8 mouse cellular contexts compared by ENCODE assay signal in the genomic region with DNA sequence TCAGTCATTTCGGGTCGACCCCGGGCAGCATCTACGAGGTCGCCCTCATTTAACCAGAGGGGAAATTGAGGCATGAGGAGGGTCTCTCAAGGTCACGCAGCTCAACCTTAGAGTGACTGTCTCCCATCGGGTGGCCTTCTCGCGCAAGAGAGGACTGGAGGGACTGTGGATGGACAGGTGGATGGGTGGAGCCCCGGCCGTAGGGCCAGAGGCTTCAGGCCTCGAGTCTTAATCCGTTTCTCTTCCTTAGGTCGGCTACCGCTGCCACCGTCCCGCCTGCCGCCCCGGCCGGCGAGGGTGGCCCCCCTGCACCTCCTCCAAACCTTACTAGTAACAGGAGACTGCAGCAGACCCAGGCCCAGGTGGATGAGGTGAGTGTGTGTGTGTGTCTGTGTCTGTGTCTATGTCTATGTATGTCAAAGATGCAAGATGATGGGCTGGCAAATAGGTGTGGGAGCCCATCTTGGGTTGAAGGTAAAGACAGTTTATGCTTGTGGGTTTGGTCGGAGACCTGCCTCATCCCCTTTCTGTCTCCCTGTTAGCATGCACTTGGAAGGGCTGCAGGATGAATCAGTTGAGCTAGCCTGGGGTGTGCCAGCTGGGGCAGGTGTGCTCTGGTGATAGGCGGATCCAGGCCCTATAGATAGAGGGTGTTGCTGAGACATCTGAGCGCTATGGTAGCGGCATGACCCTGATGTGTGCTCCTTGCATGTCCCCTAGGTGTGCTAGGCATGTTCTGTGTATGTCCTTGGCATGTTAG. TPM values are rescaled to one million over a fixed set of nuclear protein-coding genes. Genes with fewer than 3 reads are reported as not detected.
A peak's percentile ranks its signal among the peaks of the same experiment; 100 is the strongest.
DNase-seq lines count a peak whose midpoint lies in the region; ATAC-seq lines count a peak whose summit lies in the region.

No protein-coding gene starts in this region.

- ATAC-seq in heart, embryonic 12.5 days (ENCODE audit: insufficient number of reproducible peaks, low FRiP score), result peak; percentile 46
- ATAC-seq in embryonic facial prominence, embryonic 14.5 days (ENCODE audit: low read depth), result peak; percentile 5; the same call in 1 of the 2 replicates
- no peak; the same call in 1 of the 2 replicates for ATAC-seq in intestine, embryonic 14.5 days (replicated peaks; ENCODE audit: low FRiP score, low TSS enrichment, low read depth)
- peak; percentile 28; the same call in 1 of the 2 replicates for ATAC-seq in midbrain, embryonic 14.5 days (ENCODE audit: low FRiP score, low TSS enrichment)

- H3K9ac ChIP-seq in heart, embryonic 12.5 days, result peak overlapping the region; percentile 100
- peak overlapping the region; percentile 100 for H3K9ac ChIP-seq in embryonic facial prominence, embryonic 14.5 days (ENCODE audit: low read depth, low read length)
- peak overlapping the region; percentile 96 for H3K9ac ChIP-seq in intestine, embryonic 14.5 days (ENCODE audit: low read length)
- H3K9ac ChIP-seq in midbrain, embryonic 14.5 days (replicated peaks; ENCODE audit: low read length), result peak overlapping the region; percentile 100

- H3K4me3 ChIP-seq in heart, embryonic 12.5 days, result peak overlapping the region; percentile 91
- H3K4me3 ChIP-seq in embryonic facial prominence, embryonic 14.5 days (ENCODE audit: low read depth, low read length), result peak overlapping the region; percentile 100
- H3K4me3 ChIP-seq in intestine, embryonic 14.5 days (ENCODE audit: low read depth, low read length), result peak overlapping the region; percentile 79
- peak overlapping the region; percentile 100 for H3K4me3 ChIP-seq in midbrain, embryonic 14.5 days (replicated peaks; ENCODE audit: low read depth, low read length)

- no peaks in the 10 kb centered on the region for H3K9me3 ChIP-seq in heart, embryonic 12.5 days (replicated peaks)
- H3K9me3 ChIP-seq in embryonic facial prominence, embryonic 14.5 days (ENCODE audit: control insufficient read depth, low read length), result no peaks in the 10 kb centered on the region
- no peaks in the 10 kb centered on the region for H3K9me3 ChIP-seq in intestine, embryonic 14.5 days (ENCODE audit: control insufficient read depth, low read length)
- H3K9me3 ChIP-seq in midbrain, embryonic 14.5 days (ENCODE audit: control insufficient read depth, low read length), result no peaks in the 10 kb centered on the region

- H3K27ac ChIP-seq in heart, embryonic 12.5 days (ENCODE audit: poor library complexity, severe bottlenecking), result peak overlapping the region; percentile 94
- peak overlapping the region; percentile 95 for H3K27ac ChIP-seq in embryonic facial prominence, embryonic 14.5 days (replicated peaks; ENCODE audit: low read depth, low read length)
- peak overlapping the region; percentile 88 for H3K27ac ChIP-seq in intestine, embryonic 14.5 days (ENCODE audit: low read depth)
- peak overlapping the region; percentile 96 for H3K27ac ChIP-seq in midbrain, embryonic 14.5 days (replicated peaks; ENCODE audit: low read depth, low read length)

- peaks cover 51% of the 10 kb centered on the region for H3K4me1 ChIP-seq in heart, embryonic 12.5 days (replicated peaks)
- H3K4me1 ChIP-seq in embryonic facial prominence, embryonic 14.5 days (ENCODE audit: control insufficient read depth, insufficient read depth, low read length), result peaks cover 24% of the 10 kb centered on the region
- peaks cover 35% of the 10 kb centered on the region for H3K4me1 ChIP-seq in intestine, embryonic 14.5 days (replicated peaks; ENCODE audit: control insufficient read depth, insufficient read depth, low read length)
- peaks cover 15% of the 10 kb centered on the region for H3K4me1 ChIP-seq in midbrain, embryonic 14.5 days (ENCODE audit: control insufficient read depth, insufficient read depth, low read length)

- H3K27me3 ChIP-seq in heart, embryonic 12.5 days (replicated peaks), result no peaks in the 10 kb centered on the region
- no peaks in the 10 kb centered on the region for H3K27me3 ChIP-seq in embryonic facial prominence, embryonic 14.5 days (replicated peaks; ENCODE audit: control insufficient read depth, insufficient read depth, low read length)
- no peaks in the 10 kb centered on the region for H3K27me3 ChIP-seq in intestine, embryonic 14.5 days (replicated peaks; ENCODE audit: control insufficient read depth, insufficient read depth, low read length)
- H3K27me3 ChIP-seq in midbrain, embryonic 14.5 days (ENCODE audit: control insufficient read depth, insufficient read depth, low read length), result no peaks in the 10 kb centered on the region

- no peak for DNase-seq in heart, adult 8-10 months (ENCODE audit: low spot score)
- peak; percentile 54 for DNase-seq in CD4-positive, CD25-positive, alpha-beta regulatory T cell, adult 2 months (ENCODE audit: low read depth, low spot score)
- no peak for DNase-seq in embryonic facial prominence, embryonic 14.5 days (ENCODE audit: low spot score)
- DNase-seq in intestine, embryonic 14.5 days (ENCODE audit: low spot score), result peak; percentile 77
- DNase-seq in midbrain, embryonic 14.5 days, result no peak
- DNase-seq in urinary bladder, adult 2 months (ENCODE audit: low spot score), result no peak
- DNase-seq in left cerebral cortex, adult 11 months (ENCODE audit: low spot score), result no peak

- 9% methylated on average over 25 of the region's 25 CpGs for WGBS in heart, embryonic 12.5 days
- 14% methylated on average over 20 of the region's 25 CpGs for WGBS in embryonic facial prominence, embryonic 14.5 days
- 12% methylated on average over 25 of the region's 25 CpGs for WGBS in intestine, embryonic 14.5 days
- 12% methylated on average over 25 of the region's 25 CpGs for WGBS in midbrain, embryonic 14.5 days

- H3K4me2 ChIP-seq in heart, embryonic 12.5 days, result peak overlapping the region; percentile 95
- H3K4me2 ChIP-seq in embryonic facial prominence, embryonic 14.5 days (ENCODE audit: low read depth, low read length), result peak overlapping the region; percentile 64
- H3K4me2 ChIP-seq in intestine, embryonic 14.5 days (ENCODE audit: low read length), result peak overlapping the region; percentile 74
- peak overlapping the region; percentile 95 for H3K4me2 ChIP-seq in midbrain, embryonic 14.5 days (ENCODE audit: low read length)

- peaks cover 30% of the 10 kb centered on the region for H3K36me3 ChIP-seq in heart, embryonic 12.5 days
- H3K36me3 ChIP-seq in embryonic facial prominence, embryonic 14.5 days (ENCODE audit: control insufficient read depth, insufficient read depth, low read length), result peaks cover 31% of the 10 kb centered on the region
- H3K36me3 ChIP-seq in intestine, embryonic 14.5 days (ENCODE audit: control insufficient read depth, insufficient read depth, low read length), result peaks cover 37% of the 10 kb centered on the region
- peaks cover 18% of the 10 kb centered on the region for H3K36me3 ChIP-seq in midbrain, embryonic 14.5 days (ENCODE audit: control insufficient read depth, insufficient read depth, low read length)

RNA-seq across cellular contexts. Expression of gene Vamp2, which starts 0.7 kb away (rescaled TPM):
- polyA plus RNA-seq in heart, embryonic 12.5 days (2016; fragmentation: Nextera tagmentation; extraction: Ambion mirVana), result 97.2 and 100 TPM in 2 replicates
- 10 to 100 TPM; 57.1 to 72.2 (median 68.6) TPM for total RNA-seq in heart, adult 8-10 months (2022)
- polyA plus RNA-seq in embryonic facial prominence, embryonic 14.5 days (2014; fragmentation: Nextera tagmentation; extraction: Ambion mirVana), result 89.1 and 97.0 TPM in 2 replicates
- polyA plus RNA-seq in intestine, embryonic 14.5 days (2014; fragmentation: Nextera tagmentation; extraction: Ambion mirVana), result 76.7 TPM in 2 replicates
- polyA plus RNA-seq in midbrain, embryonic 14.5 days (2014; fragmentation: Nextera tagmentation; extraction: Ambion mirVana), result 258 and 260 TPM in 2 replicates
- 163 and 180 TPM in 2 replicates for polyA plus RNA-seq in urinary bladder, adult 2 months (2012; rRNA removed)

RNA-seq across cellular contexts. Expression of gene Per1, which starts 6.0 kb away (rescaled TPM):
- 9.4 and 9.8 TPM in 2 replicates for polyA plus RNA-seq in heart, embryonic 12.5 days (2016; fragmentation: Nextera tagmentation; extraction: Ambion mirVana)
- 10 to 100 TPM; 33.3 to 81.2 (median 48.5) TPM for total RNA-seq in heart, adult 8-10 months (2022)
- 21.5 and 28.2 TPM in 2 replicates for polyA plus RNA-seq in embryonic facial prominence, embryonic 14.5 days (2014; fragmentation: Nextera tagmentation; extraction: Ambion mirVana)
- polyA plus RNA-seq in intestine, embryonic 14.5 days (2014; fragmentation: Nextera tagmentation; extraction: Ambion mirVana), result 10.5 and 13.4 TPM in 2 replicates
- polyA plus RNA-seq in midbrain, embryonic 14.5 days (2014; fragmentation: Nextera tagmentation; extraction: Ambion mirVana), result 9.3 and 13.1 TPM in 2 replicates
- polyA plus RNA-seq in urinary bladder, adult 2 months (2012; rRNA removed), result 26.8 and 28.5 TPM in 2 replicates

RNA-seq across cellular contexts. Expression of gene Tmem107, which starts 18.4 kb away (rescaled TPM):
- 30.6 and 31.5 TPM in 2 replicates for polyA plus RNA-seq in heart, embryonic 12.5 days (2016; fragmentation: Nextera tagmentation; extraction: Ambion mirVana)
- 1 to 10 TPM; 6.3 to 8.4 (median 7.5) TPM for total RNA-seq in heart, adult 8-10 months (2022)
- 65.6 and 87.8 TPM in 2 replicates for polyA plus RNA-seq in embryonic facial prominence, embryonic 14.5 days (2014; fragmentation: Nextera tagmentation; extraction: Ambion mirVana)
- polyA plus RNA-seq in intestine, embryonic 14.5 days (2014; fragmentation: Nextera tagmentation; extraction: Ambion mirVana), result 50.1 and 58.9 TPM in 2 replicates
- 28.0 and 36.5 TPM in 2 replicates for polyA plus RNA-seq in midbrain, embryonic 14.5 days (2014; fragmentation: Nextera tagmentation; extraction: Ambion mirVana)
- polyA plus RNA-seq in urinary bladder, adult 2 months (2012; rRNA removed), result 17.9 and 25.8 TPM in 2 replicates

RNA-seq across cellular contexts. Expression of gene Borcs6, which starts 29.5 kb away (rescaled TPM):
- 10.7 and 13.6 TPM in 2 replicates for polyA plus RNA-seq in heart, embryonic 12.5 days (2016; fragmentation: Nextera tagmentation; extraction: Ambion mirVana)
- 10 to 100 TPM; 16.1 to 18.7 (median 17.1) TPM for total RNA-seq in heart, adult 8-10 months (2022)
- polyA plus RNA-seq in embryonic facial prominence, embryonic 14.5 days (2014; fragmentation: Nextera tagmentation; extraction: Ambion mirVana), result 12.1 and 12.4 TPM in 2 replicates
- 8.8 TPM in 2 replicates for polyA plus RNA-seq in intestine, embryonic 14.5 days (2014; fragmentation: Nextera tagmentation; extraction: Ambion mirVana)
- polyA plus RNA-seq in midbrain, embryonic 14.5 days (2014; fragmentation: Nextera tagmentation; extraction: Ambion mirVana), result 17.3 and 20.1 TPM in 2 replicates
- 18.0 and 19.4 TPM in 2 replicates for polyA plus RNA-seq in urinary bladder, adult 2 months (2012; rRNA removed)

RNA-seq across cellular contexts. Expression of gene Hes7, which starts 31.2 kb away (rescaled TPM):
- polyA plus RNA-seq in heart, embryonic 12.5 days (2016; fragmentation: Nextera tagmentation; extraction: Ambion mirVana), result 0.70 and 0.81 TPM in 2 replicates
- total RNA-seq in heart, adult 8-10 months (2022), result under 1 TPM in 1 of 4 experiments, not detected in 3; 0.12 TPM
- 0.21 and 0.45 TPM in 2 replicates for polyA plus RNA-seq in embryonic facial prominence, embryonic 14.5 days (2014; fragmentation: Nextera tagmentation; extraction: Ambion mirVana)
- 0.28 and 0.32 TPM in 2 replicates for polyA plus RNA-seq in intestine, embryonic 14.5 days (2014; fragmentation: Nextera tagmentation; extraction: Ambion mirVana)
- polyA plus RNA-seq in midbrain, embryonic 14.5 days (2014; fragmentation: Nextera tagmentation; extraction: Ambion mirVana), result 0.26 and 0.78 TPM in 2 replicates
- 0.24 and 0.37 TPM in 2 replicates for polyA plus RNA-seq in urinary bladder, adult 2 months (2012; rRNA removed)

Comparison
In these comparisons a context has a peak if more than half of its experiments do, and no peak if none do; other contexts are left out.
1. DNase-seq: peak in CD4-positive, CD25-positive, alpha-beta regulatory T cell, adult 2 months (single experiment) and intestine, embryonic 14.5 days (single experiment); none in heart, adult 8-10 months (single experiment), embryonic facial prominence, embryonic 14.5 days (single experiment), midbrain, embryonic 14.5 days (single experiment), urinary bladder, adult 2 months (single experiment) and left cerebral cortex, adult 11 months (single experiment).
2. Peak in every context shown above with its lines, with median percentiles within 50 percentile points of each other: H3K27ac ChIP-seq, H3K4me2 ChIP-seq, H3K4me3 ChIP-seq and H3K9ac ChIP-seq.